Mouse (Mus musculus) liver, adult 2 months (tissue): Measurements from ENCODE around the gene Uspl1.

Experiments used
- CTCF ChIP-seq: fragments of 200-500 bp; IDR thresholded peaks from 2 replicates; pipeline ENCODE4 v1.5.1; 2011; ENCODE audit warnings: low read depth, low read length, control low read depth
- POLR2A ChIP-seq: fragments of 200-500 bp; IDR thresholded peaks from 2 replicates; pipeline ENCODE4 v1.6.1; 2011; ENCODE audit warnings: low read length, control low read depth; ENCODE audit not compliant: insufficient read depth; ENCODE audit errors: extremely low read depth

- TF ChIP-seq CTCF, result no peak
- TF ChIP-seq POLR2A, result no peak
These were observed 53.2 kb downstream of the Uspl1 start for GRCm38 (mm10) chr5:149237221-149237950.
